Mouse (Mus musculus) kidney, embryonic 15.5 days (tissue): ENCODE results near the gene Btd. TPM values are rescaled to one million over a fixed set of nuclear protein-coding genes. Genes with fewer than 3 reads are reported as not detected.
"Not testable (repeated sequence)": the region's sequence is repeated elsewhere in the genome, so short reads cannot be mapped to it uniquely, and the experiment has no call there.

Source experiments
- ATAC-seq: fragments of 200-750 bp; cut with Nextera tagmentation; replicated peaks from 2 replicates; pipeline ENCODE4 v1.8.0; 2017; ENCODE audit warnings: moderate TSS enrichment; ENCODE audit not compliant: low FRiP score
- H3K27ac ChIP-seq: fragments of 300-500 bp; sonication (generic); 2 replicates; pipeline ENCODE4 v1.5.1; 2015; ENCODE audit warnings: mild to moderate bottlenecking, inconsistent platforms
- H3K27me3 ChIP-seq: fragments of 300-500 bp; sonication (generic); 2 replicates; pipeline ENCODE4 v1.6.1; 2015; ENCODE audit warnings: inconsistent platforms
- H3K36me3 ChIP-seq: fragments of 300-500 bp; sonication (generic); 2 replicates; pipeline ENCODE4 v1.6.1; 2015; ENCODE audit warnings: inconsistent platforms
- H3K4me1 ChIP-seq: fragments of 300-500 bp; sonication (generic); 2 replicates; pipeline ENCODE4 v1.6.1; 2015; ENCODE audit warnings: inconsistent platforms
- H3K4me2 ChIP-seq: fragments of 300-500 bp; sonication (generic); 2 replicates; pipeline ENCODE4 v1.6.1; 2015; ENCODE audit warnings: moderate library complexity, mild to moderate bottlenecking, inconsistent platforms
- H3K4me3 ChIP-seq: fragments of 300-500 bp; sonication (generic); replicated peaks from 2 replicates; pipeline ENCODE4 v1.5.1; 2015; ENCODE audit warnings: mild to moderate bottlenecking, inconsistent platforms
- H3K9ac ChIP-seq: fragments of 300-500 bp; sonication (generic); 2 replicates; pipeline ENCODE4 v1.6.1; 2015; ENCODE audit warnings: mild to moderate bottlenecking, inconsistent platforms
- H3K9me3 ChIP-seq: fragments of 300-500 bp; sonication (generic); replicated peaks from 2 replicates; pipeline ENCODE4 v1.6.1; 2016; ENCODE audit warnings: inconsistent platforms
- WGBS: fragments of 180-500 bp; shearing (Covaris S2); methylation state at CpG from one replicate; pipeline ENCODE4 v1.1.7; 2015; ENCODE audit warnings: mixed read lengths; 5-methylcytosine and 5-hydroxymethylcytosine counted together
- polyA plus RNA-seq: library from polyadenylated mRNA; unstranded; fragments of >200 nt; fragmentation: Nextera tagmentation; extraction: Ambion mirVana; gene quantifications from 2 replicates; pipeline ENCODE4 v1.2.1, GENCODE M21; 2015

Btd gene
- 36.4 and 39.4 TPM in 2 replicates for polyA plus RNA-seq

DNA sequence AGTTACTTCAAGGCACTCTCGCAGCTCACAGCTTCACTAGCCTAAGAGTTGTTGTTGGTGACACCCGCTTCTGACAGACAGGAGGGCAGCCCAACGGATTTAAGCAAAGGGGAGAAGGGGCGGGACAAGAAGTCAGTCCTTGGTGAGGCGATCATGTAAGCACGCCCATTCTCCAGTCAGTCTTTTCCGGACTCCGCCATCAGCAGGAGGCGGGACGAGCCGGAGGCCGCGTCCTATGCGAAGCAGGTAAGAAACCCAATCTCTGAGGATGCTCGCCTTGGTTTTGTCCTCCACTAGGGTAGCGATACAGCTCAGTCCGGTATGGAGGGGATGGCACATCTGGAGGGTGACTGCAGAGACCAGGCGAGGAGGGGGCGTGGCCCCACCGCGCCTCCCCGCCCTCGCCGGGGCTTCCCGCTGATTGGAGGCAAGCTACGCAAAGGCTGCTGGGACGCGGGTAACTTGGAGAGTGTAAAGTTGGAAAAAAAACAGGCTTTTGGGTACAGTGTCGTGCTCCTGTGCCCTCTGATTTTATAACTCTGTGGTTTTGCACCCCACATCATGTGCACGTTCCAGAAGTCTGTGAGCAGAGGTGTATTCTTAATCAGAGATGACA, at the start of gene Btd, which contains the start of gene Hacl1:
Gene Btd, plus strand, starts transcription at position 139 of the 616 bp plus-strand sequence.
Gene Hacl1, minus strand, starts transcription at position 397 of the 616 bp plus-strand sequence.
- WGBS: under 1% methylated on average over 30 of the region's 30 CpGs
- Histone ChIP-seq H3K36me3 (no peaks in the 10 kb centered on the region), H3K9me3 (no peaks in the 10 kb centered on the region), H3K27ac (peak within 1 kb of the TSS; percentile 96), H3K4me1 (peaks cover 15% of the 10 kb centered on the region), H3K4me2 (peak within 1 kb of the TSS; percentile 95), H3K27me3 (no peaks in the 10 kb centered on the region), H3K4me3 (peak within 1 kb of the TSS; percentile 84), H3K9ac (peak within 1 kb of the TSS; percentile 64)
- peak; percentile 98 for ATAC-seq

- no peaks in the 10 kb centered on the region for H3K36me3 ChIP-seq
- H3K9ac ChIP-seq: no peak within 1 kb of the TSS
- no peak within 1 kb of the TSS for H3K4me3 ChIP-seq
- no peak for ATAC-seq
- no peak within 1 kb of the TSS for H3K4me2 ChIP-seq
- no peaks in the 10 kb centered on the region for H3K9me3 ChIP-seq
- H3K4me1 ChIP-seq: no peaks in the 10 kb centered on the region
- H3K27me3 ChIP-seq: no peaks in the 10 kb centered on the region
- WGBS: 84% methylated on average over 3 of the region's 3 CpGs
- H3K27ac ChIP-seq: no peak within 1 kb of the TSS
Observed at GRCm38 (mm10) chr14:31591243-31591642, 49.6 kb upstream of the Btd start, which contains the start of gene Colq. Gene Colq (minus strand): TSS chr14:31591343.

GRCm38 (mm10) chr14:31593036-31593435, 47.8 kb upstream of the Btd start:
- no peaks in the 10 kb centered on the region for H3K9me3 ChIP-seq
- H3K4me1 ChIP-seq: no peaks in the 10 kb centered on the region
- no peak overlapping the region for H3K4me3 ChIP-seq
- H3K27ac ChIP-seq: no peak overlapping the region
- no peak overlapping the region for H3K9ac ChIP-seq
- H3K27me3 ChIP-seq: no peaks in the 10 kb centered on the region
- H3K4me2 ChIP-seq: no peak overlapping the region
- no peak for ATAC-seq
- 87% methylated on average over 2 of the region's 2 CpGs for WGBS
- H3K36me3 ChIP-seq: no peaks in the 10 kb centered on the region

DNA sequence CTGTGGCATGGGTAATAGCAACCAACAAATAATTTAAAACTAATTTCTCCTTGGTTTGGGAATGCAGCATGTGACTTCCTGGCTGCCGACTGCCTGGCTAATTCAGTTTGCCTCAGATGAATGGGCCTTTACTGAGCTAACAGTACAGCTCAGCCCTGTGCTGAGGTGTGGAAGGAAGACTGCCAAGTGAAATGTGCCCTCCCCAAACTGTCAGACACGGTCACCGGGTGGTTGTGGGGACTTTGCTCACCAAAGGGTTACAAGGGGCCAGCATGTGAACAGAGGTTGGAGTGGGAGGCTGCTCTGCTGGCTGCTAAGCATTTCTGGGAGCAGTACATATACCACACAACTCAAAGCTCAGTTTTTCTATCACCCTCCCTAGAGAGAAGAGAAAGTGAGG, 46.1 kb upstream of the Btd start:
- ATAC-seq: no peak
- Histone ChIP-seq H3K4me2 (no peak overlapping the region), H3K4me1 (no peaks in the 10 kb centered on the region), H3K27ac (no peak overlapping the region), H3K9ac (no peak overlapping the region), H3K9me3 (no peaks in the 10 kb centered on the region), H3K4me3 (no peak overlapping the region), H3K27me3 (no peaks in the 10 kb centered on the region), H3K36me3 (no peaks in the 10 kb centered on the region)
- 68% methylated on average over 3 of the region's 3 CpGs for WGBS

DNA sequence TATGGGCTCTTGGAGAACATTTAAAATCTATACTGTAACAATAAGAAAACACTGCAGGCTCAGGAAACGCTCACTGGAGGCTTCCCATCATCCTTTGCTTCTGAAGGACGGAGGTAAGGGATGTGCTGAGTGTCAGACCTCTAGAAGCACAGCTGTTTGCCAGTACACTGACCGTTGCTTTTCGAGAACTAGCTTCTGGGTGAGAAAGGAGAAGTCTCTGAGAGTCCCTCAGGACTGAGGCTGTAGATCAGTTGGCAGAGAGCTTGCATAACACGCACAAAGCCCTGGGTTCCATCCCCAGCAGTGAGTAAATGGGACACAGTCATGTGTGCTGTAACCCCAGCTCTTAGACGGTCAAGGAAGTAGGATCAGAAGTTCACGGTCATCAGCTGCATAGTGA, 44.4 kb upstream of the Btd start:
- WGBS: 73% methylated on average over 7 of the region's 7 CpGs
- Histone ChIP-seq H3K9me3 (no peaks in the 10 kb centered on the region), H3K4me2 (no peak overlapping the region), H3K36me3 (no peaks in the 10 kb centered on the region), H3K27ac (no peak overlapping the region), H3K4me1 (no peaks in the 10 kb centered on the region), H3K4me3 (no peak overlapping the region), H3K27me3 (no peaks in the 10 kb centered on the region), H3K9ac (no peak overlapping the region)
- ATAC-seq: no peak

- Histone ChIP-seq H3K4me1 (no peaks in the 10 kb centered on the region), H3K27ac (no peak overlapping the region)
- WGBS: 86% methylated on average over 4 of the region's 4 CpGs
Observed at GRCm38 (mm10) chr14:31597446-31597845, 43.4 kb upstream of the Btd start.

GRCm38 (mm10) chr14:31601908-31602615, 38.8 kb upstream of the Btd start:
- Histone ChIP-seq H3K36me3 (no peaks in the 10 kb centered on the region), H3K4me1 (no peaks in the 10 kb centered on the region), H3K9me3 (no peaks in the 10 kb centered on the region), H3K27me3 (no peaks in the 10 kb centered on the region), H3K9ac (no peak overlapping the region), H3K4me2 (no peak overlapping the region), H3K4me3 (no peak overlapping the region), H3K27ac (no peak overlapping the region)
- no peak for ATAC-seq
- WGBS: 94% methylated on average over 14 of the region's 14 CpGs

More at GRCm38 (mm10) chr14:31597446-31597845, 43.4 kb upstream of the Btd start:
- H3K36me3 ChIP-seq: no peaks in the 10 kb centered on the region
- H3K4me3 ChIP-seq: no peak overlapping the region
- no peak for ATAC-seq
- no peaks in the 10 kb centered on the region for H3K27me3 ChIP-seq
- no peaks in the 10 kb centered on the region for H3K9me3 ChIP-seq
- no peak overlapping the region for H3K4me2 ChIP-seq
- H3K9ac ChIP-seq: no peak overlapping the region

DNA sequence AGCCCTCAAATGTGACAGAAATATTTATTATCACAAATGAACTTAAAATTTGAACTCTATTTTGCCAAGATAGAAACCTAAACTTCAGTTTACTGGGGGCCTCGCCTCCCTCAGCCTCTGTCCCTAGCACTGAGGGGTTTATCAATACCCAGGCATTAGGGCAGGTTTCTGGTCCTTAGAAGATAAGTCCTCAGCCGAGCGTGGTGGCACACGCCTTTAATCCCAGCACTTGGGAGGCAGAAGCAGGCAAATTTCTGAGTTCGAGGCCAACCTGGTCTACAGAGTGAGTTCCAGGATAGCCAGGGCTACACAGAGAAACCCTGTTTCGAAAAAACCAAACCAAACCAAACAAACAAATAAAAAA, 38.2 kb upstream of the Btd start:
- not testable (repeated sequence) for ATAC-seq
- 86% methylated on average over 6 of the region's 6 CpGs for WGBS

GRCm38 (mm10) chr14:31604916-31605315, 35.9 kb upstream of the Btd start:
- whole genome bisulfite sequencing: 69% methylated on average over 5 of the region's 5 CpGs
- H3K9me3 ChIP-seq: no peaks in the 10 kb centered on the region
- no peak for ATAC-seq
- no peak overlapping the region for H3K9ac ChIP-seq
- H3K27ac ChIP-seq: no peak overlapping the region
- H3K4me2 ChIP-seq: no peak overlapping the region
- no peaks in the 10 kb centered on the region for H3K4me1 ChIP-seq
- no peaks in the 10 kb centered on the region for H3K36me3 ChIP-seq
- no peak overlapping the region for H3K4me3 ChIP-seq
- H3K27me3 ChIP-seq: no peaks in the 10 kb centered on the region

More for the DNA sequence above, 38.2 kb upstream of the Btd start:
- H3K36me3 ChIP-seq, H3K27me3 ChIP-seq, H3K9me3 ChIP-seq, H3K4me2 ChIP-seq, H3K9ac ChIP-seq, H3K4me3 ChIP-seq, H3K4me1 ChIP-seq, H3K27ac ChIP-seq: not testable (repeated sequence)

DNA sequence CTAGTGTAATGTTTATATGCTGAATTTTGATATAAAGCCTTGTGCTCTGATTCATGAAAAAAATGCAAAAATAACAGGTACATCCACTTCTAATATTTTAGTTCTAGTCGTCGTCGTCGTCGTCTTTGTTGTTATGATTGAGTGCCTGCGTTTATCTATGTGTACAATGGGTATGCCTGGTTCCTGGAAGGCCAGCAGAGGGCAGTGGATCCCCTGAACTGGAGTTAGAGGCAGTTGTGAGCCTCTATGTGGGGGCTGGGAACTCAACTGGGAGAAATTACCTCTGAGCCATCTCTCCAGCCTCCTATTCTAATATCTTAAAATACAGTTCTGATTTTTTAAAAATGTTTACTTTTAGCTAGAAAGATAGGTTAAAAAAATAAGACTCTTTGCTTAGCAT, 35.3 kb upstream of the Btd start:
- no peak for ATAC-seq

DNA sequence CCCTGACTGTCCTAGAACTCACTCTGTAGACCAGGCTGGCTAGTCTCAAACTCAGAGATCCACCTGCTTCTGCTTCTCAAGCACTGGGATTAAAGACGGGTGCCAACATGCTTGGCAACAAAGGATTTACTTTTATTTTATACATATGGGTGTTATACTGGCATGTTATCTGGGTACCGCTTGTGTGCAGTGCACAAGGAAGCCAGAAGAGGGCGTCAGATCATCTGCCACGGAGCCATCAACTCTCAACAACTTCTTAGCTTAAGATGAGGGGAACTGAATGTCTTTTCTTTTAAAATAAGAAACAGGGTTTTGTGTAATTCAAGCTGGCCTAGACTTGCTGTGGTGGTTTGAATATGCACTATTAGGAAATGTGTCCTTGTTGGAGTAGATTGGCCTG, 28.8 kb upstream of the Btd start:
- H3K9ac ChIP-seq: no peak overlapping the region
- WGBS: 63% methylated on average over 4 of the region's 4 CpGs
- 0 out of 2 replicates have a peak, but pooled peaks cover 3% of the 10 kb centered on the region for H3K36me3 ChIP-seq
- H3K27ac ChIP-seq: no peak overlapping the region
- H3K4me3 ChIP-seq: no peak overlapping the region
- H3K9me3 ChIP-seq: no peaks in the 10 kb centered on the region
- H3K4me1 ChIP-seq: peaks cover 2% of the 10 kb centered on the region; the same call in 1 of the 2 replicates
- no peaks in the 10 kb centered on the region for H3K27me3 ChIP-seq
- H3K4me2 ChIP-seq: no peak overlapping the region
- no peak for ATAC-seq

More for the DNA sequence above, 35.3 kb upstream of the Btd start:
- H3K27me3 ChIP-seq: no peaks in the 10 kb centered on the region
- no peak overlapping the region for H3K9ac ChIP-seq
- H3K9me3 ChIP-seq: no peaks in the 10 kb centered on the region
- H3K4me2 ChIP-seq: no peak overlapping the region
- no peak overlapping the region for H3K27ac ChIP-seq
- no peaks in the 10 kb centered on the region for H3K36me3 ChIP-seq
- H3K4me1 ChIP-seq: no peaks in the 10 kb centered on the region
- H3K4me3 ChIP-seq: no peak overlapping the region
- WGBS: 62% methylated on average over 6 of the region's 6 CpGs

DNA sequence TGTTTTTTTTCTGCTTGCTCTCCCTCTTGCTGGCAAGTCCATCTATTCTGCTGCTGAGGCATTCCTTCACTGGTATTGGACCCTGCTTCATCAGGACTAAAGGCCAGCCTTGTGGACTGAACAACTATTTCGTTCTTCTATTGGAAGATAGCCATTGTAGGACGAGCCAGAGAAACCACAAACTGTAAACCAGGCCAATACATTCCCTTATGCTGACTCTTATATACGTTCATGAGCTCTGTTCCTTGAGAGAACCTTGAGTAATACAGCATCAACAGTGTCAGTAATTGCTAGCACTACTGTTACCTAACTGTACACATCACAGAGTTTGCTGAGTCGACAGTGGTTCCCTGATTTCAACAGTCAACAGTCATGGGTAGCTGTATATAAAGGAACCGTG, 27.2 kb upstream of the Btd start:
- Histone ChIP-seq H3K4me1 (peaks cover 2% of the 10 kb centered on the region; the same call in 1 of the 2 replicates), H3K4me2 (no peak overlapping the region), H3K27ac (no peak overlapping the region), H3K27me3 (no peaks in the 10 kb centered on the region), H3K4me3 (no peak overlapping the region), H3K9ac (no peak overlapping the region), H3K9me3 (no peaks in the 10 kb centered on the region), H3K36me3 (0 out of 2 replicates have a peak, but pooled peaks cover 3% of the 10 kb centered on the region)
- ATAC-seq: no peak
- 86% methylated on average over 5 of the region's 5 CpGs for WGBS
